In genomic region chr4:62361571-62361970, GRCm38 (mm10) we compare ENCODE assay signal across 8 mouse cellular contexts. TPM values are rescaled to one million over a fixed set of nuclear protein-coding genes. Genes with fewer than 3 reads are reported as not detected.
DNase-seq lines count a peak whose midpoint lies in the region; ATAC-seq and TF ChIP-seq lines count a peak whose summit lies in the region.

No protein-coding gene starts in this region.

- no peaks in the 10 kb centered on the region for H3K36me3 ChIP-seq in heart, embryonic 15.5 days
- H3K36me3 ChIP-seq in hindbrain, embryonic 13.5 days = no peaks in the 10 kb centered on the region; the same call in 1 of the 2 replicates
- no peaks in the 10 kb centered on the region for H3K36me3 ChIP-seq in midbrain, embryonic 13.5 days

- no peaks in the 10 kb centered on the region for H3K9me3 ChIP-seq in heart, embryonic 15.5 days (replicated peaks)
- no peaks in the 10 kb centered on the region for H3K9me3 ChIP-seq in hindbrain, embryonic 13.5 days
- no peaks in the 10 kb centered on the region for H3K9me3 ChIP-seq in midbrain, embryonic 13.5 days

- TF ChIP-seq CTCF in bone marrow macrophage, adult 2 months (IDR thresholded peaks at IDR 0.05; ENCODE audit: low read depth, low read length) = no peak

- no peaks in the 10 kb centered on the region for H3K27me3 ChIP-seq in heart, embryonic 15.5 days
- no peaks in the 10 kb centered on the region for H3K27me3 ChIP-seq in hindbrain, embryonic 13.5 days
- H3K27me3 ChIP-seq in midbrain, embryonic 13.5 days = no peaks in the 10 kb centered on the region

- no peak for ATAC-seq in heart, embryonic 15.5 days (replicated peaks; ENCODE audit: insufficient number of reproducible peaks, insufficient read depth, low FRiP score, low read depth)
- ATAC-seq in hindbrain, embryonic 13.5 days (ENCODE audit: low FRiP score) = no peak
- no peak for ATAC-seq in midbrain, embryonic 13.5 days

- no peak for TF ChIP-seq POLR2A in bone marrow macrophage, adult 2 months (IDR thresholded peaks at IDR 0.05; ENCODE audit: borderline replicate concordance, low read depth, low read length)

- peak overlapping the region; percentile 66 for H3K4me2 ChIP-seq in heart, embryonic 15.5 days
- H3K4me2 ChIP-seq in hindbrain, embryonic 13.5 days = peak overlapping the region; percentile 76
- peak overlapping the region; percentile 81 for H3K4me2 ChIP-seq in midbrain, embryonic 13.5 days (replicated peaks)

- DNase-seq in heart, adult 9 months (ENCODE audit: low spot score in 2 of 2) = no peak
- no peak for DNase-seq in cerebellum, postnatal 25 days
- DNase-seq in adrenal gland, adult 8-10 months = no peak
- no peak for DNase-seq in thymus, postnatal 25 days

- H3K4me1 ChIP-seq in heart, embryonic 15.5 days (replicated peaks) = peaks cover 17% of the 10 kb centered on the region
- H3K4me1 ChIP-seq in bone marrow macrophage, adult 2 months (ENCODE audit: control insufficient read depth, insufficient read depth, low read length) = peaks cover 20% of the 10 kb centered on the region
- H3K4me1 ChIP-seq in hindbrain, embryonic 13.5 days (replicated peaks) = peaks cover 30% of the 10 kb centered on the region
- peaks cover 23% of the 10 kb centered on the region for H3K4me1 ChIP-seq in midbrain, embryonic 13.5 days (replicated peaks)

- WGBS in heart, embryonic 15.5 days = 15% methylated on average over 6 of the region's 6 CpGs
- 56% methylated on average over 6 of the region's 6 CpGs for WGBS in hindbrain, embryonic 13.5 days
- WGBS in midbrain, embryonic 13.5 days = 44% methylated on average over 6 of the region's 6 CpGs

- peak overlapping the region; percentile 70 for H3K4me3 ChIP-seq in heart, embryonic 15.5 days
- peak overlapping the region; percentile 77 for H3K4me3 ChIP-seq in bone marrow macrophage, adult 2 months (ENCODE audit: insufficient read depth, low read length)
- peak overlapping the region; percentile 73 for H3K4me3 ChIP-seq in hindbrain, embryonic 13.5 days
- H3K4me3 ChIP-seq in midbrain, embryonic 13.5 days (replicated peaks) = peak overlapping the region; percentile 77

- H3K9ac ChIP-seq in heart, embryonic 15.5 days = peak overlapping the region; percentile 68
- peak overlapping the region; percentile 87 for H3K9ac ChIP-seq in hindbrain, embryonic 13.5 days
- peak overlapping the region; percentile 70 for H3K9ac ChIP-seq in midbrain, embryonic 13.5 days (replicated peaks)

- 0 out of 2 replicates have a peak overlapping the region, but pooled peaks have one; percentile 81 for H3K27ac ChIP-seq in heart, embryonic 15.5 days
- H3K27ac ChIP-seq in bone marrow macrophage, adult 2 months (ENCODE audit: insufficient read depth, low read depth, low read length) = no peak overlapping the region
- H3K27ac ChIP-seq in hindbrain, embryonic 13.5 days = no peak overlapping the region
- H3K27ac ChIP-seq in midbrain, embryonic 13.5 days = no peak overlapping the region

RNA-seq across cellular contexts. Expression of gene Slc31a1, which starts 1.0 kb away (rescaled TPM):
- polyA plus RNA-seq in heart, embryonic 15.5 days (2015; fragmentation: Nextera tagmentation; extraction: Ambion mirVana) = 34.9 and 41.0 TPM in 2 replicates
- polyA plus RNA-seq in bone marrow macrophage, adult 2 months (2012; ENCODE audit: insufficient read depth, insufficient read length, missing spikeins) = 64.1 and 71.0 TPM in 2 replicates
- 40.1 and 44.2 TPM in 2 replicates for polyA plus RNA-seq in hindbrain, embryonic 13.5 days (2015; fragmentation: Nextera tagmentation; extraction: Ambion mirVana)
- polyA plus RNA-seq in midbrain, embryonic 13.5 days (2015; fragmentation: Nextera tagmentation; extraction: Ambion mirVana) = 37.9 and 38.2 TPM in 2 replicates
- 10 to 100 TPM; 44.5 to 59.7 (median 49.9) TPM for total RNA-seq in adrenal gland, adult 8-10 months (2022)

RNA-seq across cellular contexts. Expression of gene Fkbp15, which starts 1.2 kb away (rescaled TPM):
- polyA plus RNA-seq in heart, embryonic 15.5 days (2015; fragmentation: Nextera tagmentation; extraction: Ambion mirVana) = 15.2 and 19.6 TPM in 2 replicates
- 92.2 and 95.1 TPM in 2 replicates for polyA plus RNA-seq in bone marrow macrophage, adult 2 months (2012; ENCODE audit: insufficient read depth, insufficient read length, missing spikeins)
- 22.9 and 25.4 TPM in 2 replicates for polyA plus RNA-seq in hindbrain, embryonic 13.5 days (2015; fragmentation: Nextera tagmentation; extraction: Ambion mirVana)
- 23.6 and 24.0 TPM in 2 replicates for polyA plus RNA-seq in midbrain, embryonic 13.5 days (2015; fragmentation: Nextera tagmentation; extraction: Ambion mirVana)
- 10 to 100 TPM; 35.0 to 56.7 (median 46.2) TPM for total RNA-seq in adrenal gland, adult 8-10 months (2022)

RNA-seq across cellular contexts. Expression of gene Cdc26, which starts 46.9 kb away (rescaled TPM):
- 79.3 and 82.0 TPM in 2 replicates for polyA plus RNA-seq in heart, embryonic 15.5 days (2015; fragmentation: Nextera tagmentation; extraction: Ambion mirVana)
- polyA plus RNA-seq in bone marrow macrophage, adult 2 months (2012; ENCODE audit: insufficient read depth, insufficient read length, missing spikeins) = 54.8 and 71.2 TPM in 2 replicates
- 95.8 and 102 TPM in 2 replicates for polyA plus RNA-seq in hindbrain, embryonic 13.5 days (2015; fragmentation: Nextera tagmentation; extraction: Ambion mirVana)
- 116 and 120 TPM in 2 replicates for polyA plus RNA-seq in midbrain, embryonic 13.5 days (2015; fragmentation: Nextera tagmentation; extraction: Ambion mirVana)
- 10 to 100 TPM; 74.3 to 90.8 (median 78.5) TPM for total RNA-seq in adrenal gland, adult 8-10 months (2022)

RNA-seq across cellular contexts. Expression of gene Prpf4, which starts 47.0 kb away (rescaled TPM):
- polyA plus RNA-seq in heart, embryonic 15.5 days (2015; fragmentation: Nextera tagmentation; extraction: Ambion mirVana) = 11.5 and 13.4 TPM in 2 replicates
- polyA plus RNA-seq in bone marrow macrophage, adult 2 months (2012; ENCODE audit: insufficient read depth, insufficient read length, missing spikeins) = 10.1 and 10.9 TPM in 2 replicates
- polyA plus RNA-seq in hindbrain, embryonic 13.5 days (2015; fragmentation: Nextera tagmentation; extraction: Ambion mirVana) = 17.0 and 17.8 TPM in 2 replicates
- 18.4 and 19.1 TPM in 2 replicates for polyA plus RNA-seq in midbrain, embryonic 13.5 days (2015; fragmentation: Nextera tagmentation; extraction: Ambion mirVana)
- 10 to 100 TPM; 28.6 to 37.7 (median 31.1) TPM for total RNA-seq in adrenal gland, adult 8-10 months (2022)
